Mouse (Mus musculus) limb, embryonic 13.5 days (tissue): ENCODE data around the gene Tst. TPM values are rescaled to one million over a fixed set of nuclear protein-coding genes. Genes with fewer than 3 reads are reported as not detected.

ENCODE experiments used
- ATAC-seq: fragments of 200-750 bp; cut with Nextera tagmentation; 2 replicates; pipeline ENCODE4 v1.8.0; 2017; ENCODE audit warnings: low read depth, moderate number of reproducible peaks, moderate TSS enrichment; ENCODE audit not compliant: low FRiP score
- H3K27ac ChIP-seq: fragments of 300-500 bp; sonication (generic); 2 replicates; pipeline ENCODE4 v1.5.1; 2015; ENCODE audit warnings: inconsistent platforms, mild to moderate bottlenecking, moderate library complexity
- H3K27me3 ChIP-seq: fragments of 300-500 bp; sonication (generic); 2 replicates; pipeline ENCODE4 v1.6.1; 2015; ENCODE audit warnings: mild to moderate bottlenecking, inconsistent platforms
- H3K36me3 ChIP-seq: fragments of 300-500 bp; sonication (generic); 2 replicates; pipeline ENCODE4 v1.6.1; 2015; ENCODE audit warnings: inconsistent platforms, mild to moderate bottlenecking, moderate library complexity
- H3K4me1 ChIP-seq: fragments of 300-500 bp; sonication (generic); 2 replicates; pipeline ENCODE4 v1.6.1; 2015; ENCODE audit warnings: inconsistent platforms
- H3K4me2 ChIP-seq: fragments of 300-500 bp; sonication (generic); replicated peaks from 2 replicates; pipeline ENCODE4 v1.6.1; 2015; ENCODE audit warnings: inconsistent platforms, mild to moderate bottlenecking, moderate library complexity
- H3K4me3 ChIP-seq: fragments of 300-500 bp; sonication (generic); 2 replicates; pipeline ENCODE4 v1.5.1; 2015; ENCODE audit warnings: moderate library complexity, mild to moderate bottlenecking, inconsistent platforms
- H3K9ac ChIP-seq: fragments of 300-500 bp; sonication (generic); 2 replicates; pipeline ENCODE4 v1.6.1; 2015; ENCODE audit warnings: mild to moderate bottlenecking, inconsistent platforms
- H3K9me3 ChIP-seq: fragments of 300-500 bp; sonication (generic); 2 replicates; pipeline ENCODE4 v1.6.1; 2016; ENCODE audit warnings: inconsistent platforms
- WGBS: fragments of 180-500 bp; shearing (Covaris S2); methylation state at CpG from one replicate; pipeline ENCODE4 v1.1.7; 2015; 5-methylcytosine and 5-hydroxymethylcytosine counted together
- polyA plus RNA-seq: library from polyadenylated mRNA; unstranded; fragments of >200 nt; fragmentation: Nextera tagmentation; extraction: Ambion mirVana; gene quantifications from 2 replicates; pipeline ENCODE4 v1.2.1, GENCODE M21; 2015

The Tst gene
- polyA plus RNA-seq, 1 experiment from 2014 or later = 7.3 TPM

DNA sequence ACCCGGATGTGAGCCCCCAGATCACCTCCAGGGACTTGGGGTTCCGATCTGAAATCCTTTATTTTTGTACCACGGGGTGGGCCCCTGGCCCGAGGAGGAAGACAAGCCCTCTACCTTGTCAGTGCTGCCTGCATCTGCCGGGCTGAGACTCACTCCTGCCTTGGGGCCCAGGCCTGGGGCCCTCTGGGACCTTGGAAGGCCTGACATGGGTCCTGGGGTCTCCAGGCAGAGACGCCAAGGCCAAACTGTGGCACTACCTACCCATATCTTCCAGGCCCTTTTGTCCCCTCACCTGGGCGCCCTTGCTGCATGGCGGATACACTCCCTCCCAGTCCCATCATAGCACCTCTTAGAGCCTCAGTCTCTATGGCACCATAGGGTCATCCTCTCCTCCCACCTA is 32.8 kb upstream of the Tst start:
- H3K9me3 ChIP-seq = no peaks in the 10 kb centered on the region
- H3K27me3 ChIP-seq = peaks cover 27% of the 10 kb centered on the region
- H3K4me3 ChIP-seq = no peak overlapping the region
- ATAC-seq = no peak
- no peak overlapping the region for H3K27ac ChIP-seq
- no peak overlapping the region for H3K9ac ChIP-seq
- 52% methylated on average over 8 of the region's 8 CpGs for WGBS
- H3K4me1 ChIP-seq = peaks cover 20% of the 10 kb centered on the region
- H3K4me2 ChIP-seq = no peak overlapping the region
- H3K36me3 ChIP-seq = peaks cover 23% of the 10 kb centered on the region

DNA sequence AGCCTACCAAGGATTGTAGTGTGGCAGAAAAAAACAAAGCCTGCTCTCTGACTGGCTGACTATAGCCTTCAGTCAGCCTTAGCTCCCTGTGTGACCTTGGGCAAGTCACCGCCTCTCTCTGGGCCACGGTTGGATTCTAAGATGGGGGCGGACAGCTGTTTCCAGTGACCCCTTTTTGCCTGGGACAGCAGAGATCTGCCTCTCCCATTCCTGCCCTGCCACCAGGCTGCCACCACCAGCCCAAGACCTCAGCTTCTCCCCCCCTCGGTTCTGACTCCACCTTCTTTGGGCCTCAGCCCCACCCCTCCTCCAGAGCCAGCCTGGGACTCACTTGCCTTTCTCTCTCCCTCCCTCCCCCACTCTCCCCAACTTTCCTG is 32.3 kb upstream of the Tst start:
- H3K27me3 ChIP-seq = peaks cover 27% of the 10 kb centered on the region
- no peak overlapping the region for H3K4me3 ChIP-seq
- no peak overlapping the region for H3K9ac ChIP-seq
- WGBS = 54% methylated on average over 4 of the region's 4 CpGs
- H3K4me2 ChIP-seq = no peak overlapping the region
- H3K36me3 ChIP-seq = peaks cover 28% of the 10 kb centered on the region
- no peak for ATAC-seq
- no peak overlapping the region for H3K27ac ChIP-seq
- H3K4me1 ChIP-seq = peaks cover 20% of the 10 kb centered on the region
- H3K9me3 ChIP-seq = no peaks in the 10 kb centered on the region

DNA sequence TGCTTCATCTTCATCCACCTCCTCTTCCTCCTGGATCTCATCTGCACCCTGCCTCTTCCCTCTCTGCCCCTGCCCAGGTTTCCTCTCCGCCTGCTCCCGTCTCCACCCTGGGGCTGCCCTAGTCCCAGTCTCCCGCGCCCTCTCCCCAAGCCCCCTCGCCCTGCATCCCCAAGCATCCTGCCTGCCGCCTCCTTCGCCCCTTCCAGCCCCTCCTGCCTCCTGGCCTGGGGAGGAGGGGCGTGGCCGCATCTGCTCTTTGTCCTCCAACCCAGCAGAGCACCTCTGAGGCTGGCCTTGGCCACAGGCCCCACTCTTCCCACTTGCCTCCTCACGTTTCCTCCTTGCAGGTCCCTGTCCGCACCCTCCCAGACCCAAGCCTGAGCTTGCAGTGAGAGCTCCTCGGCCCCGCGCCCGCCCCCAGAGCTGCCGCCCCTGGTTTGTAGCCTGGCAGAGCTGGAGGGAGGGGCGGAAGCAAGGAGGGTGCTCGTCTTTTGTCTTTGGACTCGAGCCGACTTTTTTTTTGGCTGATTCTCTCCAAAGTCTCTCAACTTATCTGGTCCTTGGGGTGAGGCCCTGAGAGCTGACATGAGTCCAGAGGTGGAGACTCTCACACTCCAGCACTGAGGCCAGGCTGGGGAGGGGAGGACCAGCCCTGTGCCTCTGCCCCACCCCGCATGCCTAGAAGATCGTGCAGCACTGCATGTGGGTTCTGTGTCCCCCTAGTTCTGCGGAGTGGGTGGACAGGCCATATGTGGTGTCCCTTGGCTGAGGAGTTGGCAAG is 31.7 kb upstream of the Tst start:
- peak overlapping the region; percentile 59 for H3K9ac ChIP-seq
- H3K27ac ChIP-seq = no peak overlapping the region
- H3K9me3 ChIP-seq = no peaks in the 10 kb centered on the region
- H3K4me3 ChIP-seq = peak overlapping the region; percentile 30
- H3K27me3 ChIP-seq = peaks cover 27% of the 10 kb centered on the region
- H3K4me2 ChIP-seq = peak overlapping the region; percentile 63
- no peak for ATAC-seq
- H3K36me3 ChIP-seq = peaks cover 33% of the 10 kb centered on the region
- H3K4me1 ChIP-seq = peaks cover 20% of the 10 kb centered on the region
- 17% methylated on average over 23 of the region's 23 CpGs for WGBS

DNA sequence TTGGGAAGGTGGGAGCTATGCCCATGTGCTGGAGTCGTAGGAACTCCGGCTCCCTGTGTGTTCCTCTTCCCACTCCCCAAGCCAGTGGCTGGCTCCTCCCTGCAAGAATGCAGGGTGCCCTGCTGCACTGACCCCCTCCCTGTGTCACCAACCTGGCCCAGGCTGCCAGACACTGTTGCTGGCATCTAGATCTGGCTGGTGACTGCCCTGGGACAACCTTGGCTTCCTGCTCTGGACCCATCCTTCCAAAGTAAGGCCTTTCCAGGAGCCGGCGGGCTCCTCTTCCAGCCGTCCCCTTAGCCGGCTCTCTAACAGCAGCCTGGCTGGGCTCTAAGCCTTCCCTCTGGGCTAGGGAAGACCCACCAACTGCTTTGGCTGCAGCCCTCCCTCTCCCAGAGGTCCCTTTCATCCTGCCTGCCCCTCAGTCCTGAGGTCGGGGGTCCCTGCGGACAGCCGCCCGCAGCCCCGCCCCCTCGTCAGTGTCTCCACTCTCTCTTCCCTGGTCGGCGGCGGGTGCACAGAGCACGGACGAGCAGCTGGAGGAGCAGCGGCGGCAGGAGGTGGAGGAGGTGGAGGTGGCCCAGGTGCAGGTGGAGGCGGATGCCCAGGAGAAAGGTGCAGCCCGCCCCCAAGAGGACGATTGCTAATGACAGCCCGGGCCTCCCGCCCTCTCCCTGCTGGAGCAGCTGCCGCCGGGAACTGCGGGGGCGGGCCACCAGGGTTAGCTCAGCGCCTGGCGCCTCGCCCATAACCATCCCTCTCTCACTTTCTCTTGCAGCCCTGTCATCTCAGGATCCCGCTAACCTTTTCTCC is 30.9 kb upstream of the Tst start:
- Histone ChIP-seq H3K9ac (peak overlapping the region; percentile 59), H3K27me3 (peaks cover 27% of the 10 kb centered on the region), H3K27ac (peak overlapping the region; percentile 28; the same call in 1 of the 2 replicates), H3K4me2 (peak overlapping the region; percentile 63), H3K4me1 (peaks cover 20% of the 10 kb centered on the region), H3K36me3 (peaks cover 42% of the 10 kb centered on the region), H3K9me3 (no peaks in the 10 kb centered on the region), H3K4me3 (peak overlapping the region; percentile 30)
- 0 out of 2 replicates have a peak, but pooled peaks have one; percentile 52 for ATAC-seq
- WGBS = 10% methylated on average over 29 of the region's 32 CpGs

DNA sequence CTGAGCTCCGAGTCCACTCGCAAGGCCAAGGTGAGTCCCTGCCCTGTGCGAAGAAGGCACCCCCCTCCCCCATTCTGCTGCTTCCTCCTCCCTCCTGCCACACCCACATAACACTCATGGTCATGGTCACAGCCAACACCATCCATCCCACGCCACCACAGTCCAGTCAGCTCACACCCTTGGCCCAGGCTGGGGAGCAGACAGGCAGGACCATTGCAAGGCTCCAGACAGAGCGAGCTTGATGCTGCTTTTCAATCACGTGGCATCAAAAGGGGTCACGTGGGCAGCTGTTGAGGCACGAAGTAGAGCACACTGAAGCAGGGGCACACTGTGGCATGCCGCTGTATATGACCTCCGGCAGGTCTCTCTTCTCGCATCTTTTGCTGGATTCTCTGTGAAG is 30.0 kb upstream of the Tst start:
- no peak overlapping the region for H3K27ac ChIP-seq
- no peaks in the 10 kb centered on the region for H3K9me3 ChIP-seq
- no peak overlapping the region for H3K4me2 ChIP-seq
- H3K9ac ChIP-seq = no peak overlapping the region
- no peak for ATAC-seq
- H3K4me1 ChIP-seq = peaks cover 23% of the 10 kb centered on the region
- 85% methylated on average over 11 of the region's 11 CpGs for WGBS
- no peak overlapping the region for H3K4me3 ChIP-seq
- H3K27me3 ChIP-seq = peaks cover 27% of the 10 kb centered on the region
- peaks cover 51% of the 10 kb centered on the region for H3K36me3 ChIP-seq

DNA sequence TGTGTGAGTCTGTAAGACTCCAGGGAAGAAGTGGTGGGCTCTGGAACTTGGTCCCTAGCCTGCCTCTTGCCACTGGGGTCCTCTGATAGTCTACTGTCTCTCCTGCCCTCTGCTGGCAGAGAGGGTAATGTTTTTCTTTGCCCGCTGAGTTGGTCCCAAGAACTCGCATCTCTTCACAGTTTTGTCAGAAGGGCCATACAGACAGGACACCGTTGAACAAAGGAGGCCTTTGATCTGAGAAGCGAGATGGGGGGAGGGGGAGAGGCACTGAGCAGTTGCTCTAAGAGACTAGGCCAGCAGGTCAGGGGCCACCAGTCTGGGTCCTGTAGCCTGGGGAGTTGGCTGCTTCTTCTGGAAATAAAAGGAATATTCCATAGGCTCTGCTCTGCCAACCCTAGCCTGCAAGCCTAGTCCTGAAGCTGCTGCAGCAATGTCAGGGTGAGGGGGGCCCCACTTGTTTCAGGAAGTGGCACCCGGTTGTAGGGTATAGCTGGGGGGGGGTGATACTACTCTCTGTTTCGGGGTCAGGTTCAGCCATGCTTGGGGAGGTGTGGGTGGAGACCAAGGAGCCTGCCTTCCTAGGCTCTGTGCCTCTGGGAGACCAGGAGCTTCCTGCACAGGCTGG is 29.3 kb upstream of the Tst start:
- H3K27me3 ChIP-seq = peaks cover 27% of the 10 kb centered on the region
- H3K4me1 ChIP-seq = peaks cover 28% of the 10 kb centered on the region
- no peaks in the 10 kb centered on the region for H3K9me3 ChIP-seq
- H3K27ac ChIP-seq = no peak overlapping the region
- H3K4me2 ChIP-seq = no peak overlapping the region
- H3K36me3 ChIP-seq = peaks cover 55% of the 10 kb centered on the region
- no peak for ATAC-seq
- no peak overlapping the region for H3K4me3 ChIP-seq
- 36% methylated on average over 6 of the region's 6 CpGs for whole genome bisulfite sequencing
- H3K9ac ChIP-seq = no peak overlapping the region

GRCm38 (mm10) chr15:78431541-78432121 is 25.9 kb upstream of the Tst start:
- WGBS = 74% methylated on average over 7 of the region's 7 CpGs
- H3K4me3 ChIP-seq = no peak overlapping the region

DNA sequence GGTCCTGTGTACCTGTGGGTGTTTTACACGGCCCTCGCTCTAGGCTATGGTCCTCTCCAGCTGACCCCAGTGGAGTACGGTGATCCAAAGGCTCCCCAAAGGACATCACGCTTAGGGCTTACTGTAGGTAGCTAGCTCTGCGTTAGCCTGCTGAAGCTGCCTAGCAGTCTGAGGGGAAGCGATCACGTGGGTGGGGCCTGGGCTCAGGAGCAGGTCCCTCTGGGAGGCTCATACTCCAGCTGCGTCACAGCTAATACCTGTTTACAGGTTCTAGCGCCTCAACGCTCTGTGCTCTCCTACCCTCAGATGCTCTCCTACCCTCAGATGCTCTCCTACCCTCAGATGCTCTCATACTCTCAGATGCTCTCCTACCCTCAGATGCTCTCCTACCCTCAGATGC is 25.2 kb upstream of the Tst start:
- 81% methylated on average over 10 of the region's 10 CpGs for WGBS
- Histone ChIP-seq H3K27me3 (peaks cover 7% of the 10 kb centered on the region), H3K27ac (no peak overlapping the region), H3K4me1 (peaks cover 23% of the 10 kb centered on the region), H3K9ac (no peak overlapping the region), H3K36me3 (peaks cover 52% of the 10 kb centered on the region), H3K4me2 (no peak overlapping the region), H3K9me3 (no peaks in the 10 kb centered on the region), H3K4me3 (no peak overlapping the region)
- ATAC-seq = no peak

More at GRCm38 (mm10) chr15:78431541-78432121, 25.9 kb upstream of the Tst start:
- Histone ChIP-seq H3K9ac (no peak overlapping the region), H3K4me1 (peaks cover 28% of the 10 kb centered on the region), H3K4me2 (no peak overlapping the region), H3K27ac (no peak overlapping the region), H3K27me3 (peaks cover 14% of the 10 kb centered on the region), H3K9me3 (no peaks in the 10 kb centered on the region), H3K36me3 (peaks cover 55% of the 10 kb centered on the region)
- no peak for ATAC-seq

GRCm38 (mm10) chr15:78429871-78430622 is 24.3 kb upstream of the Tst start:
- Histone ChIP-seq H3K4me3 (peak overlapping the region; percentile 82), H3K9ac (no peak overlapping the region; the same call in 1 of the 2 replicates), H3K4me1 (peaks cover 23% of the 10 kb centered on the region), H3K4me2 (peak overlapping the region; percentile 88), H3K27me3 (no peaks in the 10 kb centered on the region; the same call in 1 of the 2 replicates), H3K9me3 (no peaks in the 10 kb centered on the region), H3K27ac (no peak overlapping the region; the same call in 1 of the 2 replicates), H3K36me3 (peaks cover 44% of the 10 kb centered on the region)
- 72% methylated on average over 13 of the region's 13 CpGs for WGBS
- no peak for ATAC-seq

DNA sequence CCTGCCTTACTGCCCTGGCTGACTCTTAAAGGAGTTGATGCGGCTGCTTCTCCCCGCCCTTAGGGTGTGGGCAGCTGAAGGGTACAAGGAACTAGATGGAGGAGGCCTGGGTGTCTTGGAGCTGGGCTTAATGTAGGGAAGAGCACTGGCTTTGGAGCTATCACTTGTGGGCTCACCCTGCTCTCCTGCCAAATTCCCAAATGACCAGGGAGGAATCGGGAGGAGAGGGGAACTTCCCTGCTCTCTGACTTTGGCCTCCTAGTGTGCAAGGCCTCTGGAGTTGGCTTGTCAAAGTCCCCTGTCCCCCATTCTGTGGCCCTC is 23.4 kb upstream of the Tst start:
- H3K27ac ChIP-seq = no peak overlapping the region; the same call in 1 of the 2 replicates
- no peak for ATAC-seq
- H3K9me3 ChIP-seq = no peaks in the 10 kb centered on the region
- H3K4me2 ChIP-seq = peak overlapping the region; percentile 88
- peaks cover 38% of the 10 kb centered on the region for H3K36me3 ChIP-seq
- peaks cover 23% of the 10 kb centered on the region for H3K4me1 ChIP-seq
- WGBS = 3% methylated on average over 3 of the region's 3 CpGs
- peak overlapping the region; percentile 82 for H3K4me3 ChIP-seq
- peaks cover 8% of the 10 kb centered on the region for H3K27me3 ChIP-seq
- H3K9ac ChIP-seq = peak overlapping the region; percentile 82

DNA sequence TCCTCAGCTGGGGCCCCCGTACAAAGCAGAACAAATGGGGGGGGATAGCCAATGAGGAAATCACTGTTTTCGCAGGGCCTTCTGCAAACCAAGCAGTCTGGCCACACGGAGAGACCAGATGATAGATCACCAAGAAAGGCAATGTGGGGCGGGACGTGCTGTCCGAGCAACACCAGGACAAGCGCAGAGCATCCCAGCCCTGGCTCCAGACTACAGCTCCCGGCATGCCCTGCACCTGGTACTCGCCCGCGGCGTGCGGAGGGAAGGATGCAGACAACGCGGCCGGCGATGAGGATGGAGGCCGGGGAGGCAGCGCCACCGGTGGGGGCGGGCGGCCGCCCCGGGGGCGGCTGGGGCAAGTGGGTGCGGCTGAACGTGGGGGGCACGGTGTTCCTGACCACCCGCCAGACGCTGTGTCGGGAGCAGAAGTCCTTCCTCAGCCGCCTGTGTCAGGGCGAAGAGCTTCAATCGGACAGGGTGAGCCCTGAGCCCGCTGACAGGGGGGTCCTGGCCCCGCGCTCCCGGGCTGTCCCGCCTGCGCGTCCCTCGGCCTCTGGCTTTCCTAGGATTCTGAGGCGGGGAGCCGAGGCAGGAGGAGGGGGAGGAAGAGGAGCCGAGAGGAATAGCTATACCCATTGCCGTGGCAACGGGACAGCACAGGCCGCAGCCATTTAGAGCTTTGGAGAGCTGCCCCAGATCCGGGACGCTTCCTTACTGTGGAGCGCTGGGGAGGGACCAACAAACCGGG is 22.9 kb upstream of the Tst start, which contains the start of gene Kctd17:
TSS of gene Kctd17 (plus strand) at position 174 of the 748 bp plus-strand sequence.
- WGBS = 1% methylated on average over 52 of the region's 52 CpGs
- ATAC-seq = peak; percentile 85
- H3K27ac ChIP-seq = no peak within 1 kb of the TSS; the same call in 1 of the 2 replicates

More for the DNA sequence above, 22.9 kb upstream of the Tst start, which contains the start of gene Kctd17:
- Histone ChIP-seq H3K4me1 (peaks cover 23% of the 10 kb centered on the region), H3K4me2 (peak within 1 kb of the TSS; percentile 88), H3K36me3 (peaks cover 33% of the 10 kb centered on the region), H3K9ac (peak within 1 kb of the TSS; percentile 82), H3K27me3 (peaks cover 13% of the 10 kb centered on the region), H3K4me3 (peak within 1 kb of the TSS; percentile 82), H3K9me3 (no peaks in the 10 kb centered on the region)
